Mouse (Mus musculus) heart, postnatal 36 days (tissue): Measurements from ENCODE around the gene Zbtb16. TPM values are rescaled to one million over a fixed set of nuclear protein-coding genes. Genes with fewer than 3 reads are reported as not detected.

Experiments used
- DNase-seq, 2 experiments: peaks; one replicate each; pipeline ENCODE4 v3.0.0; 2021 to 2022
- intact Hi-C: fragments of 180-260 bp; cut with DNase I; formaldehyde crosslinking; loops from one replicate; pipeline ENCODE4 v1.15.1; 2025
- total RNA-seq, 2 experiments: library from RNA; stranded (reverse); gene quantifications; 2 replicates each; pipeline ENCODE4 v1.2.3; 2021

Zbtb16 gene
- total RNA-seq, 2 experiments from 2014 or later: 118 to 222 TPM

DNA sequence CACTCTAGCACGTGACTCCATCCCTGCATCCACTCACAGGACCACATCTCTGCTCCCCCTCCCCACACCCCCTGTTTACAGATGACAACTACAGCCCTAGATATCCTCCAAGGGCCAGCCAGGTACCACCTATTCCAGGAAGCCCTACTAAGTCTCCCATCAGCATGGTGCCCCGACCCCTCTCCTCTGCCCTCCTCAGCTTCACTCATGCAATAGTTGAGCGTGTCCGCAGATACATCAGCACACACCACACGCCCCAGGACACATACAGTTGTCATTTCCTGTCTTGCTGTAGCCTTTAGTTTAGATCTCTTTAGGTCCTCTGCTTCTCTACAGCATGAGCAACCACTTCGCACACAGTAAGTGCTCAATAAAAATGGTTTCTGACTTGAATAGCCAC lies 23.7 kb downstream of the Zbtb16 start:
- no peak for DNase-seq
- intact Hi-C loops: no loop called here

DNA sequence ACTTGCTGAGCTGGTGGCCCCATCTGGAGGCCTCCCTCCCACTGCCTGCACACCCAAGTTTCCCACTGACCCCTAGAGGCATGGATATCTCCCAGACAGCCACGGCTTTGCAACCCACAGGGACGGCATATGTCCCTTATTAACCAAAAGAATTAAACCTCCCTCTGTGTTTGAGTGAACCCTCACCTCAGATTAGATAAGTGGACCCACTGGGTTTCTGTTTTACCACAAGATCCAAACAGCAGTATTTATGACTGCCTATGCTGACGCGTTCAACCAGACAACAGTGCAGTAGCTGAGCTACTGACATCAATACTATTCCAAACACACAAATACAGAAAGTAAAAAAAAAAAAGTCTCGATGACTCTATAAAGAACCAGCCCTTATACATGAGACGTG lies 29.4 kb downstream of the Zbtb16 start:
- intact Hi-C loops: no loop called here
- no peak for DNase-seq

DNA sequence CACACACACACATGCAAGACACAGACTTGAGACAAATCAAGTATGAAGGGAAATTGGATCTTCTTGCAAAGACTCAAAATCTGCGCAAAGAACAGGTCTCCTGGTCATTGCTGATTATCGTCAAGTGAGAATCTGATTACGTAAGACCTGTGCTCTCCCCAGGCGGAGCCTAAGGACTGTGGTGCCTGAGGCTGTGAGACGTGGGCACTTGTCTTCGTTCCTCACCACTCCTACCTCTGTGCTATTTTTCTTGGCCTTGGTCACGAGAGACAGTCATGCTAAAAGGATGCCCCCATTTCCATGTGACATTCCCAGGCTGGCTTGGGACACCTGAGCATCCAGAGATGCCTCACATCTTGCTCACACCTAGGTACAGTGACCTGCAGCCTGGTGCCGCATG lies 30.2 kb downstream of the Zbtb16 start:
- intact Hi-C loops: no loop called here
- DNase-seq: no peak

DNA sequence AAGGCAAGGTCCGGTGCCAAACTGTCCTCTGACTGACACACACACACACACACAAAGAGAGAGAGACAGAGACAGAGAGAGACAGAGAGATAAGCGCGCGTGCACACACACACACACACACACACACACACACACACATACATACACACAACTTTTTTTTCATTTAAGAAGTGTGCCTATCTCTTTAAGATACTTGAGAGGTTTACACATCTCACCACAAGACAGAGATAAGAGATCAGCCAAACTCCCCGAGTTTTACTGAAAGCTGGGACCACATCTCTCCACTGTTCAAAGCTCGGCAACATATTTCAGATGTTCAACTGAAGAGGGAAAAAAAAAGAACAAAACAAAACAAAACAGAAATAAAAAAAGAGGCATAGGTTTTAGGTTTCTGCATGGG lies 31.5 kb downstream of the Zbtb16 start:
- DNase-seq: no peak
- intact Hi-C loops: no loop called here

DNA sequence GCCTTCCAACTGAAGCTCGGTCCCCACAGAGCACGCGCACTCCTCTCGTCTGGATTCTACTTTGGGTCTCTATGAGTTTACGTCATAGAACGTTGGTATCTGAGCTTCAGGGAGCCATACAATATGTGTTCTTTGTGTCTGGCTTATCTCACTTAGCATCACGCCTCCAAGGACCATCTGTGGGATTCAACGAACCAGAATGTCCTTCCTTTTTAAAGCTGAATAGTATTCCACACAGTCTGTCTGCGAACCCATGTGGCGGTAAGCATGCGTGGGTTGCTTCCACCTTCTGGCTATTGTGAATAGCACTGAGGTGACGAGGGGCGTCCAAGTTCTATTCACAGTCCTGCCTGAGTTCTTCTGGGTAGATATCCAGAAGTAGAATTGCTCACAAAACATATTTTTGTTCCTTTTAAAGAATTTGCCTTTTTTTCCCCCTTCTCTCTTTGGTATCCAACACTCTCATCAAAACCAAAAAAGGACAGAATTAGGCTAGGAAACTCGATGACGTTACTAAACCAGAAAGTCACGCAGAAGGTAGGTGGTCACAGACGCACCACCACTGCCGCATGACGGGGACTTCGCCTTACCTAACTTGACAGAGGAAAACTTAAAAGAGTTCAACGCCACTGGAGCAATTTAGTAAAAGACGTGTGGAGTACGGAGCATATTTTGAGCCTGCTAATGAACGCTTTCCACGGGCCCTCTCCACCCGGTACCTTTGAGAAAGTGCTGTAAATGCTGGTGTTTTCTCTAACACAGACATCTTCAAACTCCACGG lies 32.4 kb downstream of the Zbtb16 start:
- no peak for DNase-seq
- intact Hi-C loops: no loop called here

DNA sequence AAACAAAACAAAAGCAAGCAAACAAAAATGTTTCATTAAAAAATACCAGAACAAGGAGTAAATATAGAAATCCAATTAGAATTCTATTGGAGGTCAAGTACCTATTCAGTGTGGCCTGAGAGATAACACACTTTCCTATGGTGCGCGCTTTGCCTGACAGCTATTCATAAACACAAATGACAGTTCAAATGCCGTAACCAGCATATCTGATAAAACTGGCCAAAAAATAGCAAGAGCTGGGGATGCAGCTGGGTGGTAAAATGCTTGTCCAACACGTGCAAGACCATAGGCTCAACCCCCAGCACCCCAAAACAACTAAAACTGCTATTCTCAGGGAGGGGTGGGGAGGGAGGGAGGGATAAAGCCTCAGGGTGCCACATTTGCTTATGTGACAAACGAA lies 33.6 kb downstream of the Zbtb16 start:
- intact Hi-C loops: no loop called here

DNA sequence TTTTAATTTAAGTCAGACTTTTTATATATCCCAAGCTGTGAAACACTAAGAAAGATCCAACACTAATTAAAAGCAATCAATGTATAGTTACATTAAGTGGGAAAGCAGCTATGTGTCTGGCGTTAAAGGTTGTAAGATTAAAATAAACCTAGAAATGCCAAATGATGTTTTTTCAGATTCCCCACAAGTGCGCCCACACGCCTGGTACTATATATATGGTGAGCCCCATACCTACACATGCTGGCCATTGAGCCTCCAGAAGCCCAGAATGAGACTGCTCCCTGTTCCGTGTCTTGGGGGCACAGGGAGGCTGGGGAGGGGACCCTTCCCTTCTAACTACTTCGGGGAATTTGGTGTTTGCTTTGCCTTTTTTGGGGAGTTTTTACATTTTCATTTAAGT lies 34.7 kb downstream of the Zbtb16 start:
- no peak for DNase-seq
- intact Hi-C loops: no loop called here

More for the DNA sequence above, 33.6 kb downstream of the Zbtb16 start:
- no peak for DNase-seq

DNA sequence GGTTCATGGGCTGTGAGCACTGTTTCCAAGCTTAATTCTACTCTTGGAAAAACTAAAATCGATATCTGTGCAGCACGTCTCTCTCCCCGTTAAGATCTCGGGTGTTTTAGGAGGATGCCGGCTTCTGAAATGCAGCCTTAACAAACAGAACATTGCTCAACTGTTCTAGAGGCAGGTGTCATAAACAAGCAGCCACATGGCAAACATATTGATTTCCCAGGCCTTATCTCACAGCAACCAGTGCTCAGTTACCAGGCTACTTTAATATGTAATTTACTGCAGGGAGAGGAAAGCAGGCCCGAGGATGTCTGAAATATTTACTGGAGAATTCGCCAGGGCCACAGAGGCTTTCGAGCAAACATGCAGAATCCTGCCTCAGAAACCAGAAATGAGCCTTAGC lies 35.4 kb downstream of the Zbtb16 start:
- no peak for DNase-seq
- intact Hi-C loops: no loop called here

DNA sequence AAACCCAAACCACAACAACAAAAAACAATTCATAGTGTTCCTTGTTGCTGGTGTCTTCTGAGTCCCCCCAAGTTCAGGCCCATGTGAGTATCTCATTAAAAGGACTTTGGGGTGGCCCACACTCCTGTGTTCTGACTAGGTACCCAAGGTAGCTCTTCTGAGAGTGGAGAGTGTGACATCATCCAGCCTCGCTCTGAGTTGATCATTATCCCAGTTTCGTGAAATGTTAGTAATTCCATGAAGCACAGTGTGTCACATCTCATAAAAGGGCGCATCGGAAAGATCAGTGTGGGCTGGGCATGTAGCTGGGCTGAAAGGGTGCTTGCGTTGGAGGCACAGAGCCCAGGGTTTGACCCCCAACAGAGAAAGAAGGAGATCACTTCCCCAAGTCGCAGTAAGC lies 38.0 kb downstream of the Zbtb16 start:
- intact Hi-C loops: no loop called here
- no peak for DNase-seq

DNA sequence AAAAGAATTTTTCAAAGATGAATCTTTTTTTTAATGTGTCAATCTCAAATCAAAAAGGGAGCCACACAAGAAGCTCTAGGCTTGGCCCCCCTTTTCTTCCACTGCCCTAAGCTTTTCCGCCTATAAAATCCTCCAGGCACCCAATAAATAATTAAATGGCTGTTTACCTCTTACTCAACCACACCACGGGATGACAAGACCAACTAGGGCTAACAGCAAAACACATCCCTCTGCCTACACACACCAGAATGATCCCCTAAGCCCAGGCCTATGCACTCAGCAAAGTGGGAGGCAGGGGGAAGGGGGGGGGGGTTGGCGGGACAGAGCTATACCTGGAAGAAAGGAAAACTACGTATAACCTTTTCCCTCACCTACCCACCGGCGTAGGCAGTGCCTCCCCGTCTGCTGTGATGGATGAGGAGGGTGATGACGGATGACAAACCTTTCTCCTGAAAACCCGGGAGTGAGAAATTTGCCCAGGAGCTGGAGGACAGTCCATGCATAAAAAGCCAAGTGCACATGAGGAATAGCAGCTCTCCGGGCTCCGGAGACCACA lies 39.7 kb downstream of the Zbtb16 start:
- no peak for DNase-seq
- intact Hi-C loops: no loop called here

DNA sequence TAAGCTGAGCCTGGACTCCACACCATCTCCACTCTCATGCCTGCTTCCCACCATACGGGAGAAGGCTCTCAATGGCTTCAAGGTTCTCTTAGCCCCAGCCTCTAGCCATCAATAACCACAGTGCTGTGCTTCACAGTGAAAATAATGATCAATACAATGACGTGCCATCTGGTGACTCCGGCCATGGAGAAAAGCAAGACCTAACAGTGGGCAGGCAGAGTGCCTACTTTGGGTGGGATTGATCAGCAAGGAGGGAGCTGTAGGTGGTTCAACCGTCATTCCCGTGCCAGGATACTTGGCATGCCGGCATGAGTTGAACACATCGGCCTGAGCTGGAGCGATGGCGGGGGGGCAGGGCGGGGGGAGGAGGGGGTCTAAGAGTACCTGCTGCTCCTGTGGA lies 40.3 kb downstream of the Zbtb16 start:
- intact Hi-C loops: no loop called here
- DNase-seq: no peak

DNA sequence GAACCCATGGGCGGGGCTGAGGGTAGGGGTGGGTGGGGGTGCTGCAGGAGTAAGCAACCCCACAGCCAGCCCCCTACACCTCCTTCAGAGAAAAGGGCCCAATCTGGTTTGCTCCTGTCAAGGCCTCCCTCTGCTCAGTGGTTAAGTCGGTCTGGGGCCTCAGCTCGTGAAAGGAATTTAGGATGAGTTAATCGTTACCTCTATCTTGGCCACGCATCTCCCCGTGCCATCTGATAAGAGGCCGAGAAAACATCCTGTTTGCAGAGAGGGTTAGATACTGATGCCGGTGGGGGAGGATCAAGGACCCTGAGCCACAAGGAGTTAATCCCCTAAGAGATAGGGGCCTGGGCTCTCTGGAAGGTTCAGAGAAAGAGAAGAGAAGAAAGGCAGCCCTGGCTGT lies 40.9 kb downstream of the Zbtb16 start:
- no peak for DNase-seq
- intact Hi-C loops: no loop called here

DNA sequence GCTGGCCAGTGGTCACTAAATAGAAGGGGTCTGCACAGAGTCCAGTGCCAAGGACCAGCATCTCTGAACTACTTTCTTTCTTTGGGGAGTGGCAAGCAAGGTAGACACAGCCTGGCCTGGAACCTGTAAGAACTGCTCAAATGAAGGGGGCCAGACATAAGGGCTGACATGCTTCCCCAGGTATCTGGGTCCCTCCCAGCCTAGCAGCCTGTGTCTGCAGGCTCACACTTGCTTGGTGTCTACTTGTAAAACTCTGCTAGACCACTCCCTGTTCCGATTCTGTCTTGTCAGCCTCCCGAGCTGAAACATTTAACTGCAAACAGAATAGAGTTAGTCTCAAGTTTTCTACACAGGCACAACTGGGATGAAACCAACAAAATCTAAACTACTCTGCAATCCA lies 41.6 kb downstream of the Zbtb16 start:
- intact Hi-C loops: no loop called here

DNA sequence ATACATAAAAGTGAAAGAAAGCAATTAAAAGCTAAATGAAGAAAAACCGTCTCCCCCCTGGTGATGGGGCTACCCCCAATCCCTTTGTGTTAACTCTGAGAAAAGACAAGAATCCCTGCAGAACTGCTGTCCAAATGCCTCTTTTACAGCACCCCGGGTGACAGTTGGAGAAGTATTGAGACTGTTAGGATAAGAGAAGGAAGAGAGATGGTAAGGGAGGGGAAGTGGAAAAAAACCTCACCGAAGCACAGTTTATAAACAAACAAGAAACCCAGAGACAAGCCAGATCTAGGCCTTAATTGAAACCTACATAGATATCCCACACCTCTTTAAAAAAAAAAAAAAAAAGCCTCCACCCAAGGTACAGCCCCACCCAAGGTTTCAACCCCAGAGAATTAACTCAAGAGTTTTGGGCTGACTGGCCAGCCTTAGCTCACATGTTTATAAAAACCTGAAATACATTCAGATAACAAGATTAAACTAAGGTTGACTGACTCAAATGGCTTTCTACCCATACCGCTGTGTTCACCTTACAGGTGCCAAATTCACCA lies 42.3 kb downstream of the Zbtb16 start:
- intact Hi-C loops: no loop called here
- no peak for DNase-seq

More for the DNA sequence above, 41.6 kb downstream of the Zbtb16 start:
- no peak for DNase-seq

DNA sequence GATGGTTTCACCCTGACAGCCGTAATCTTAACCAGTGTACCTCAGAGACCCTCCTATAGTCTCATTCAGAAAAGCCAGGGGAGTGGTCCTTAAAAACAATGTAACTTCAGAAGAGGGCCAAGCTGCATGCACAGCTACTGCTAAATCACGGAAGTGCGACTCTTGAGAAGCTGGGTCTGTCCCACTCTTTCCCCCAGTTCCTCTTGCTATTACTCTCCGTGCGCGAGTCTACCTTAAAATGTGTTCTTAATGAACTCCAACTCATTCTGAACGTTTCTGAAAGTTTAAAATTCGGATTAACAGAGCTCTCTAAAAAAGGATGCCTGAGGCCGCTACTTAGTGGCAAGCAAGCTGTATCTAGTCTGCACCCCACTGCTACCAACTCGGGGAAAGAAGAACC lies 45.4 kb downstream of the Zbtb16 start:
- intact Hi-C loops: no loop called here
- DNase-seq: no peak

DNA sequence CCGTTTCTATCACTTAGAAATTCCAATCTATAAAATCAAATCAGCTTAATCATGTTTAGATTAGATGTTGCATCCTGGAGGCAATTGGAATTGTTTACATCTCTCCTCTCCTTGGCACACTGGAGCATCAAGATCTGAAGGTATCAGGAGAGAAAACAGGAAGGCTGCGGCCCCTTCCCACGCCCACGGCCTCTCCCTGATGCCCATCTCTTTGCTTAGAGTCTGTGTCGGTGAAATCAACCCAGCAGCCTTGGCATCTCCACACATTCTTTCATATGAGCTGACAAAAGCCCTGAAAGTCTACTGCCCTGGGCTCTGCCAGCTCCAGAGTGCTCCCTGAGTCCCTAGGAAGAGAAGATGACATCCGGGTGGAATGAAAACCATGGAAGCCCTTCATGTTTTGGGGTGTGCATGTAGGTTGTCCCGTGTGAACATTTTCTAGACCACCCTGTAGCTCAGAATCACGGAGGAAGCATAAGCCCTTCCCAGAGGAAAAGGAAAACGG lies 48.1 kb downstream of the Zbtb16 start:
- DNase-seq: no peak
- intact Hi-C loops: loop anchor here (2.0 kb wide), 2 partner anchors 45 to 47 kb away; no protein-coding TSS in a partner anchor

DNA sequence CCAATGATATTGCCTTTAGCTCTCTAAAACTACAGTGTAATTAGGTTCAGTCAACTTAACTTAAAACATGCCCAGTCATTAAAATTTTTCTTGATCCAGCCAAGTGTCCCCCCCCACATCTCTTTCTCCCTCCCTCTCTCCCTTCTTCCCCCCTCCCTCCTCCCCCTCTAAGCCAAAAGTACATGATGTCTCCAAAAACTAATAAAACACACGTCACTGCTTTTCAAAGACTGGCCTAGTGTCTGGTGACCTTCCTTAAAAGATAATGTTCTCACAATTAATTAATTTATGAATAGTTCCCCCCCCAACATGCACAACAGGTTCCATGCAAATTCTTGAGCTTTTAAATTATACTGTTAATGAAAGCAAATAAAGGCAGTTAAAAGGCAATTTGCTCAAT lies 48.7 kb downstream of the Zbtb16 start:
- no peak for DNase-seq
- intact Hi-C loops: loop anchor here (2.0 kb wide), 1 partner anchor 45 kb away; no protein-coding TSS in a partner anchor

DNA sequence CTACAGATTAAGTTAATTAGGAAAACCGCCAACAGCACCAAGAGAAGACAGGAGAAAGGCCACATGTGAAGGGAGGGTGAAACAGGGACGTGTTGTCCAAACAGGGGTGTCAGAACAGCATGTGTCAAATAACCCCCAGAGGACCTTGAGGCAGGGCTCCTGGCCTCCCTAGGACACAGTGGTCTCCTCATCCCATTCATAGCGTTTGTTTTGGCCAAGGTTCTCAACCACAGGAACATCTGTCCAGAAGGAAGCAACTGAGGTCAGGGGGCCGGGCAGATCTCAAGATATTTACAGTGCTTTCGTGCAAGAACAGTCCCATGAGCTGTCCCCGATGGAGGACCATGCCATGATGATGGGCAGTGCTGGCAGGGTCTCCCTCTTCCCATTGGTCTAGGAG lies 49.2 kb downstream of the Zbtb16 start:
- intact Hi-C loops: loop anchor here (2.0 kb wide), 1 partner anchor 44 kb away; no protein-coding TSS in a partner anchor
- DNase-seq: peak; percentile 52 to 72

DNA sequence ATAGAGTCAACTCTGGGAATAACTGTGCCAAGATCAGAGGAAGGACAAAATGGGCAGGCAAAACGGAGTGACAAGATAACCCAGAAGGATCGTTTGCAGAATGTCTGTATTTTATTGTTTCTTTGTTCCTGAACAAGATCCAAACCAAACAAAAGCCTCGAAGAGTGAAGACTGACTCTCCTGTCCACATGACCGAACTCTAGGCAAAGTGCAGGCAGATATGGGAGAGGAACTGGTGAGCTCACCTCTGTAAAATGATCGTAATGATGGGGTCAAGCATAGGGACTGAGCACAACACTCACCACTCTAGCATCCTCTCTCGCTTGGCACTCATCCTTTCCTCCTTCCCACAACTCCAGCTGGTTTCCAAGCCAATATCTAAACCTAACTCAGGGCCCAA lies 51.1 kb downstream of the Zbtb16 start:
- DNase-seq: no peak
- intact Hi-C loops: no loop called here

DNA sequence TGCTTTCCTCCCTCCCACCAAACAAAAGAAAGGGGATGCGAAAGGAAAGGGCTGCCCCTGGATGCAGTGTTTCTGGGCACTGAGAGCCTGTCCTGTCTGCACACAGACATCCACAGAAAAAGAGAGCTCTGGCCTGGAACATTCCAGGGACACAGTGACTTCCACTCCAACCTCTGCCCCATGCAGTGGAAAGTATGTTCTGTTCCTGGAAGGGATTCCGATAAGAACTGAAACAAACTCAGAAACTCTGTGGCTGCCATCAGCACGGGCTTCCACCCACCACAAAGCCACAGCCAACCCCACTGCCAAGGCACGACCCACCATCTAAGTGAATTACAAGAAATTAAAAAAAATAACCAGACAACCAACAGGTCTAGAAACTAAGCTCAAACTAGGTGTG lies 52.7 kb downstream of the Zbtb16 start:
- intact Hi-C loops: no loop called here
- peak in 1 of 2 experiments; percentile 54 for DNase-seq

DNA sequence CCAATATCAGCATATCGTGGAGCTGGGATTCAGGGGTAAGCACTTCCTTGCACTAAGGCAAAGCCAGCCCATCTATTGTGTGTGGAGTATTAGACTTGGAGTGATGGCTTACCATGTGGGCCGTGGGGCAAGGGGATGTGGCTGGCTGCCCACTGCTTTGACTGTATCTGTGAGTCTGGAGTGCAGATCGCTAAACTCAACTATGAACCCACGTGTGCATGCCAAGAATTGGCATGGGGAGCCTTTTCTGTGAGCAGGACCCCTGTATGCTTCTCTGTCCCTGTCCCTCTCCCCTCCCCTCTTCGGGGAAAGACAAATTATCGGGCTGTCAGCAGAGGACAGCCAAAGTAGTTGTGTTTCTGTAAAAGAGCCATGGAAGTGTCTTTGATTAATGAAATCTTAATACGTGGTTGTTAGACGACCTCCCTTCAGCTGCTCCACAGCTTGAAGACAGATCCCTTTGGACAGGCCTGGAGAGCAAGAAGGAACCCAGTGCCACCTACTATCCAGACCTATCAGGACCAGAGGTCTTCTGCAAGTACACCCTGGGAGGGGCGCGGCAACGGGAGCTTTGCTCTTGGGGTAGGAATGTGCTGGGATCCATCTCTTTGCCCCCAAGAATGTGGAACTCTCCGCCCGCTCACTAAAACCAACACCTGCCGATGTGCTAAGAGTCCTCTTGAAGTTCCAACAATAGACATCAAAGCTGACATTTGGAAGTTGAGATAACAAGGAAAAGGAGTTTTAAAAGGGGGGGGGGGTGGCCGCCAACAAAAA lies 53.5 kb downstream of the Zbtb16 start:
- DNase-seq: no peak
- intact Hi-C loops: no loop called here
